Comparison of ENCODE assay signal across 14 mouse cellular contexts in the genomic region with DNA sequence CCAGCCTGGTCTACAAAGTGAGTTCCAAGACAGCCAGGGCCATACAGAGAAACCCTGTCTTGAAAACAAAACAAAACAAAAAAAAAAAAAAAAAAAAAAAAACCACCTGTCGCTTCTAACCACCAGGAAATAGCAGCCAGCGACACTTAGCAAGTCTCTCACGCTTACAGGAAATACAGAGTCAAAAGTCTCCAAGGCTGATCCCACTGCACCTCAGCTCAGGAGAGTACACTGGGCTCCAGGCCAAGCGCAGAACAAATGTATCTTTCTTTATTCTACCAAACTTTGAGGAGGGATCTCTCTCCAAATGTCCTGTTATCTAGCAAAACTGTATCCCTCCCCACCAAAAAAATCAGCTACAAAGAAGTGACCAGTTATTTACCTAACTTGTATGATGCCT. TPM values are rescaled to one million over a fixed set of nuclear protein-coding genes. Genes with fewer than 3 reads are reported as not detected.
DNase-seq lines count a peak whose midpoint lies in the region; ATAC-seq lines count a peak whose summit lies in the region.
"Had no signal": no experiment of that assay in that cellular context is flagged by ENCODE, and none has a peak within 500 bp of the region (broad histone marks: within the 10 kb centered on the region; RNA-seq: fewer than 3 reads in every experiment).

No protein-coding gene starts in this region.

- intact Hi-C loops in heart, postnatal 25 days (cut with DNase I) = no loop called here

- H3K27me3 ChIP-seq in hindbrain, embryonic 10.5 days (ENCODE audit: insufficient read depth, poor library complexity, severe bottlenecking) = no peaks in the 10 kb centered on the region
- H3K27me3 ChIP-seq in hindbrain, embryonic 11.5 days (ENCODE audit: control insufficient read depth, insufficient read depth, low read length) = no peaks in the 10 kb centered on the region
- H3K27me3 ChIP-seq in neural tube, embryonic 13.5 days = no peaks in the 10 kb centered on the region
- H3K27me3 ChIP-seq: heart, embryonic 13.5 days had no signal

- ATAC-seq in hindbrain, embryonic 11.5 days (ENCODE audit: low FRiP score) = no peak
- ATAC-seq in activated CD4-positive, CD25-positive, alpha-beta regulatory T cell, adult 4 months = peak; percentile 58
- no peak for ATAC-seq in neural tube, embryonic 13.5 days (ENCODE audit: low read depth)

- peaks cover 33% of the 10 kb centered on the region for H3K4me1 ChIP-seq in hindbrain, embryonic 10.5 days (replicated peaks)
- no peaks in the 10 kb centered on the region for H3K4me1 ChIP-seq in hindbrain, embryonic 11.5 days (replicated peaks; ENCODE audit: control insufficient read depth, insufficient read depth, low read length)
- peaks cover 36% of the 10 kb centered on the region for H3K4me1 ChIP-seq in neural tube, embryonic 13.5 days (replicated peaks)

- H3K4me2 ChIP-seq in hindbrain, embryonic 11.5 days (replicated peaks; ENCODE audit: low read depth, low read length) = no peak overlapping the region
- peak overlapping the region; percentile 66; the same call in 1 of the 2 replicates for H3K4me2 ChIP-seq in neural tube, embryonic 13.5 days

- H3K4me3 ChIP-seq in hindbrain, embryonic 10.5 days = 0 out of 2 replicates have a peak overlapping the region, but pooled peaks have one; percentile 95
- no peak overlapping the region for H3K4me3 ChIP-seq in hindbrain, embryonic 11.5 days (ENCODE audit: low read depth, low read length)
- H3K4me3 ChIP-seq in neural tube, embryonic 13.5 days = no peak overlapping the region

- no peaks in the 10 kb centered on the region for H3K9me3 ChIP-seq in hindbrain, embryonic 10.5 days
- H3K9me3 ChIP-seq in hindbrain, embryonic 11.5 days (ENCODE audit: control insufficient read depth, low read length) = no peaks in the 10 kb centered on the region
- H3K9me3 ChIP-seq in neural tube, embryonic 13.5 days = no peaks in the 10 kb centered on the region
- H3K9me3 ChIP-seq: heart, embryonic 13.5 days had no signal

- DNase-seq in hindbrain, embryonic 10.5 days (ENCODE audit: low spot score) = no peak
- DNase-seq in hindbrain, embryonic 11.5 days (ENCODE audit: low spot score) = no peak
- DNase-seq in CD4-positive helper T cell, adult 2 months (ENCODE audit: low read depth, low spot score) = peak; percentile 71
- DNase-seq in gastrocnemius, postnatal 4 days (ENCODE audit: low spot score in 2 of 2) = no peak
- no peak for DNase-seq in retina, embryonic 14.5 days (ENCODE audit: low spot score)
- no peak for DNase-seq in heart, postnatal 25 days (ENCODE audit: low spot score)
- DNase-seq: cerebellum, adult 8-10 months; kidney, adult 2 months; lung, postnatal 36 days; right cerebral cortex, postnatal 14 days had no signal

- H3K27ac ChIP-seq in hindbrain, embryonic 10.5 days = no peak overlapping the region
- H3K27ac ChIP-seq in hindbrain, embryonic 11.5 days (ENCODE audit: low read depth, low read length) = no peak overlapping the region
- peak overlapping the region; percentile 28; the same call in 1 of the 2 replicates for H3K27ac ChIP-seq in neural tube, embryonic 13.5 days (replicated peaks)
- H3K27ac ChIP-seq: heart, embryonic 13.5 days; stomach, postnatal 0 days had no signal

- 85% methylated on average over 4 of the region's 4 CpGs for WGBS in hindbrain, embryonic 10.5 days
- WGBS in hindbrain, embryonic 11.5 days = 79% methylated on average over 4 of the region's 4 CpGs
- 75% methylated on average over 4 of the region's 4 CpGs for WGBS in neural tube, embryonic 13.5 days

- H3K9ac ChIP-seq in hindbrain, embryonic 11.5 days (ENCODE audit: low read depth, low read length) = no peak overlapping the region
- no peak overlapping the region for H3K9ac ChIP-seq in neural tube, embryonic 13.5 days
- H3K9ac ChIP-seq: heart, embryonic 13.5 days had no signal

- 0 out of 2 replicates have a peak, but pooled peaks cover 17% of the 10 kb centered on the region for H3K36me3 ChIP-seq in hindbrain, embryonic 10.5 days
- H3K36me3 ChIP-seq in hindbrain, embryonic 11.5 days (ENCODE audit: control insufficient read depth, insufficient read depth, low read length) = no peaks in the 10 kb centered on the region; the same call in 1 of the 2 replicates
- H3K36me3 ChIP-seq in neural tube, embryonic 13.5 days = no peaks in the 10 kb centered on the region

RNA-seq across cellular contexts. Expression of a gene that starts 2.0 kb away (rescaled TPM):
- 21.3 and 22.2 TPM in 2 replicates for polyA plus RNA-seq in hindbrain, embryonic 10.5 days (2016; fragmentation: Nextera tagmentation; extraction: Ambion mirVana)
- polyA plus RNA-seq in hindbrain, embryonic 11.5 days (2014; fragmentation: Nextera tagmentation; extraction: Ambion mirVana) = 12.9 and 13.8 TPM in 2 replicates
- 10 to 100 TPM; 30.0 to 32.7 TPM for polyA plus RNA-seq in activated CD4-positive, CD25-positive, alpha-beta regulatory T cell, adult 4 months (2017; shearing (Covaris generic))
- polyA plus RNA-seq in neural tube, embryonic 13.5 days (2015; fragmentation: Nextera tagmentation; extraction: Ambion mirVana) = 15.1 and 15.8 TPM in 2 replicates
- total RNA-seq in gastrocnemius, postnatal 4 days (2021) = 10 to 100 TPM; 16.1 to 18.3 TPM
- 10 to 100 TPM; 19.6 to 21.5 TPM for total RNA-seq in heart, postnatal 25 days (2021)

RNA-seq across cellular contexts. Expression of a gene that starts 35.5 kb away (rescaled TPM):
- polyA plus RNA-seq in hindbrain, embryonic 10.5 days (2016; fragmentation: Nextera tagmentation; extraction: Ambion mirVana) = 0.52 and 1.1 TPM in 2 replicates
- polyA plus RNA-seq in hindbrain, embryonic 11.5 days (2014; fragmentation: Nextera tagmentation; extraction: Ambion mirVana) = 1.0 and 1.8 TPM in 2 replicates
- polyA plus RNA-seq in activated CD4-positive, CD25-positive, alpha-beta regulatory T cell, adult 4 months (2017; shearing (Covaris generic)) = under 1 TPM; 0.13 to 0.22 TPM
- polyA plus RNA-seq in neural tube, embryonic 13.5 days (2015; fragmentation: Nextera tagmentation; extraction: Ambion mirVana) = 2.2 and 2.5 TPM in 2 replicates
- under 1 TPM; 0.13 to 0.15 TPM for total RNA-seq in gastrocnemius, postnatal 4 days (2021)
- total RNA-seq in heart, postnatal 25 days (2021) = not detected
